Mouse (Mus musculus): ENCODE measurements around the gene Ccr7. TPM values are rescaled to one million over a fixed set of nuclear protein-coding genes. Genes with fewer than 3 reads are reported as not detected.

Gene Ccr7
- total RNA-seq, 2 experiments from 2014 or later = not detected

- no peak for DNase-seq (ENCODE audit: extremely low spot score in 1 of 2, low spot score in 2 of 2)
- intact Hi-C loops (cut with DNase I) = loop anchor here (5.0 kb wide), 1 partner anchor 295 kb away; no protein-coding TSS in a partner anchor
- TF ChIP-seq CTCF (IDR thresholded peaks at IDR 0.05) = no peak
- no peak overlapping the region for H3K4me3 ChIP-seq
- H3K27ac ChIP-seq = no peak overlapping the region
Observed at GRCm38 (mm10) chr11:99152323-99153144, 2.3 kb downstream of the Ccr7 start.

GRCm38 (mm10) chr11:99151333-99151930, 3.4 kb downstream of the Ccr7 start:
- intact Hi-C loops (cut with DNase I) = loop anchor here (2.0 to 5.0 kb wide), 2 partner anchors 177 to 294 kb away; no protein-coding TSS in a partner anchor
- Histone ChIP-seq H3K27ac (no peak overlapping the region), H3K4me3 (no peak overlapping the region)
- TF ChIP-seq CTCF (IDR thresholded peaks at IDR 0.05) = no peak
- DNase-seq (ENCODE audit: extremely low spot score in 1 of 2, low spot score in 2 of 2) = no peak

- DNase-seq (ENCODE audit: extremely low spot score in 1 of 2, low spot score in 2 of 2) = no peak
- intact Hi-C loops (cut with DNase I) = loop anchor here (1.0 to 5.0 kb wide), 3 partner anchors 112 to 294 kb away; no protein-coding TSS in a partner anchor
- Histone ChIP-seq H3K27ac (no peak overlapping the region), H3K4me3 (no peak overlapping the region)
- no peak for TF ChIP-seq CTCF (IDR thresholded peaks at IDR 0.05)
Observed at GRCm38 (mm10) chr11:99150889-99151288, 4.0 kb downstream of the Ccr7 start.

- H3K4me3 ChIP-seq = no peak overlapping the region
- DNase-seq (ENCODE audit: extremely low spot score in 1 of 2, low spot score in 2 of 2) = peak; percentile 71 to 80
- intact Hi-C loops (cut with DNase I) = loop anchor here (1.0 to 5.0 kb wide), 4 partner anchors 111 to 293 kb away; no protein-coding TSS in a partner anchor
- H3K27ac ChIP-seq = no peak overlapping the region
- peak; percentile 92 for TF ChIP-seq CTCF (IDR thresholded peaks at IDR 0.05)
Observed at GRCm38 (mm10) chr11:99149898-99150757, 4.7 kb downstream of the Ccr7 start.

- intact Hi-C loops (cut with DNase I) = loop anchor here (2.0 kb wide), 1 partner anchor 226 kb away; no protein-coding TSS in a partner anchor
- TF ChIP-seq CTCF (IDR thresholded peaks at IDR 0.05) = no peak
- Histone ChIP-seq H3K27ac (no peak overlapping the region), H3K4me3 (no peak overlapping the region)
- DNase-seq (ENCODE audit: extremely low spot score in 1 of 2, low spot score in 2 of 2) = no peak
Observed at GRCm38 (mm10) chr11:99148896-99149703, 5.8 kb downstream of the Ccr7 start.

- intact Hi-C loops (cut with DNase I) = loop anchor here (2.0 kb wide), 1 partner anchor 226 kb away; no protein-coding TSS in a partner anchor
- Histone ChIP-seq H3K27ac (peak overlapping the region; percentile 7), H3K4me3 (no peak overlapping the region)
- no peak for TF ChIP-seq CTCF (IDR thresholded peaks at IDR 0.05)
- no peak for DNase-seq (ENCODE audit: extremely low spot score in 1 of 2, low spot score in 2 of 2)
Observed at GRCm38 (mm10) chr11:99148400-99148799, 6.5 kb downstream of the Ccr7 start.

GRCm38 (mm10) chr11:99147920-99148289, 7.0 kb downstream of the Ccr7 start:
- peak overlapping the region; percentile 50 for H3K27ac ChIP-seq
- intact Hi-C loops (cut with DNase I) = loop anchor here (1.0 to 2.0 kb wide), 4 partner anchors 21 to 225 kb away; partner anchors contain the start of gene Gjd3
- no peak for TF ChIP-seq CTCF (IDR thresholded peaks at IDR 0.05)
- no peak overlapping the region for H3K4me3 ChIP-seq
- DNase-seq (ENCODE audit: extremely low spot score in 1 of 2, low spot score in 2 of 2) = no peak

- no peak for TF ChIP-seq CTCF (IDR thresholded peaks at IDR 0.05)
- intact Hi-C loops (cut with DNase I) = loop anchor here (1.0 to 2.0 kb wide), 3 partner anchors 20 to 164 kb away; partner anchors contain the start of gene Gjd3
Observed at GRCm38 (mm10) chr11:99147041-99147919, 7.6 kb downstream of the Ccr7 start.

GRCm38 (mm10) chr11:99146558-99146957, 8.3 kb downstream of the Ccr7 start:
- Histone ChIP-seq H3K4me3 (no peak overlapping the region), H3K27ac (0 out of 2 replicates have a peak overlapping the region, but pooled peaks have one; percentile 50)
- TF ChIP-seq CTCF (IDR thresholded peaks at IDR 0.05) = no peak
- intact Hi-C loops (cut with DNase I) = loop anchor here (2.0 kb wide), 1 partner anchor 164 kb away; the partner anchor contains the start of gene Gjd3
- no peak for DNase-seq (ENCODE audit: extremely low spot score in 1 of 2, low spot score in 2 of 2)

More at GRCm38 (mm10) chr11:99147041-99147919, 7.6 kb downstream of the Ccr7 start:
- DNase-seq (ENCODE audit: extremely low spot score in 1 of 2, low spot score in 2 of 2) = peak; percentile 63
- H3K4me3 ChIP-seq = no peak overlapping the region
- peak overlapping the region; percentile 50 for H3K27ac ChIP-seq

Measured in left cerebral cortex, adult 2 months (tissue).